Mouse (Mus musculus) T-helper 17 cell (primary cell): Measurements from ENCODE around the gene Tdrd9.

Experiments
- in situ Hi-C, 2 experiments: fragments of 300-600 bp; cut with MboI, MseI; formaldehyde crosslinking; loops; 1 replicate in 1 of 2; 2 replicates in 1 of 2; pipeline ENCODE4 v1.15.1; 2025; ENCODE audit warnings: high pct_unique_total_duplicates in 2 of 2

The Tdrd9 gene

GRCm38 (mm10) chr12:112025457-112025856 is 54.1 kb downstream of the Tdrd9 start:
- in situ Hi-C loops, result no loop called here

- in situ Hi-C loops, result no loop called here
Measured at GRCm38 (mm10) chr12:112025907-112026645, 54.7 kb downstream of the Tdrd9 start.

GRCm38 (mm10) chr12:112027408-112027807 is 56.0 kb downstream of the Tdrd9 start:
- in situ Hi-C loops, result no loop called here

GRCm38 (mm10) chr12:112033409-112033975 is 62.1 kb downstream of the Tdrd9 start:
- in situ Hi-C loops, result loop anchor here (5.0 to 10.0 kb wide), 2 partner anchors 49 to 851 kb away; no protein-coding TSS in a partner anchor

GRCm38 (mm10) chr12:112035341-112036100 is 64.2 kb downstream of the Tdrd9 start:
- in situ Hi-C loops, result loop anchor here in 1 of 2 experiments (10.0 kb wide), 1 partner anchor 849 kb away; no protein-coding TSS in a partner anchor

- in situ Hi-C loops, result loop anchor here in 1 of 2 experiments (10.0 kb wide), 1 partner anchor 846 kb away; no protein-coding TSS in a partner anchor
Measured at GRCm38 (mm10) chr12:112038441-112038840, 67.1 kb downstream of the Tdrd9 start.

GRCm38 (mm10) chr12:112039169-112039568 is 67.8 kb downstream of the Tdrd9 start:
- in situ Hi-C loops, result loop anchor here in 1 of 2 experiments (10.0 kb wide), 1 partner anchor 846 kb away; no protein-coding TSS in a partner anchor

GRCm38 (mm10) chr12:112042681-112043080 is 71.3 kb downstream of the Tdrd9 start:
- in situ Hi-C loops, result no loop called here

GRCm38 (mm10) chr12:112077651-112078050 is 106.3 kb downstream of the Tdrd9 start:
- in situ Hi-C loops, result no loop called here

GRCm38 (mm10) chr12:112079911-112080310 is 108.6 kb downstream of the Tdrd9 start:
- in situ Hi-C loops, result loop anchor here (5.0 kb wide), 1 partner anchor 48 kb away; no protein-coding TSS in a partner anchor

- in situ Hi-C loops, result loop anchor here (5.0 kb wide), 1 partner anchor 49 kb away; no protein-coding TSS in a partner anchor
Measured at GRCm38 (mm10) chr12:112080911-112081310, 109.6 kb downstream of the Tdrd9 start.

- in situ Hi-C loops, result loop anchor here (5.0 kb wide), 1 partner anchor 50 kb away; no protein-coding TSS in a partner anchor
Measured at GRCm38 (mm10) chr12:112082241-112082640, 110.9 kb downstream of the Tdrd9 start.

GRCm38 (mm10) chr12:112086250-112086649 is 114.9 kb downstream of the Tdrd9 start:
- in situ Hi-C loops, result no loop called here

- in situ Hi-C loops, result no loop called here
Measured at GRCm38 (mm10) chr12:112086726-112087125, 115.4 kb downstream of the Tdrd9 start.

- in situ Hi-C loops, result no loop called here
Measured at GRCm38 (mm10) chr12:112088609-112089324, 117.4 kb downstream of the Tdrd9 start.

- in situ Hi-C loops, result no loop called here
Measured at GRCm38 (mm10) chr12:112091054-112091453, 119.7 kb downstream of the Tdrd9 start.

GRCm38 (mm10) chr12:112094261-112094880 is 123.0 kb downstream of the Tdrd9 start:
- in situ Hi-C loops, result no loop called here

GRCm38 (mm10) chr12:112096051-112096732 is 124.8 kb downstream of the Tdrd9 start:
- in situ Hi-C loops, result no loop called here

- in situ Hi-C loops, result no loop called here
Measured at GRCm38 (mm10) chr12:112096733-112097117, 125.4 kb downstream of the Tdrd9 start.

- in situ Hi-C loops, result no loop called here
Measured at GRCm38 (mm10) chr12:112100106-112100505, 128.7 kb downstream of the Tdrd9 start.
